8 mouse cellular contexts compared by ENCODE assay signal in genomic region chr7:44495992-44496770, GRCm38 (mm10). TPM values are rescaled to one million over a fixed set of nuclear protein-coding genes. Genes with fewer than 3 reads are reported as not detected.
DNase-seq lines count a peak whose midpoint lies in the region; ATAC-seq and TF ChIP-seq lines count a peak whose summit lies in the region.

Gene Emc10, minus strand, starts transcription at chr7:44496529.
Gene Fam71e1, plus strand, starts transcription at chr7:44496581.

- H3K36me3 ChIP-seq in hindbrain, embryonic 10.5 days = peaks cover 42% of the 10 kb centered on the region
- 0 out of 2 replicates have a peak, but pooled peaks cover 1% of the 10 kb centered on the region for H3K36me3 ChIP-seq in lung, postnatal 0 days (ENCODE audit: insufficient read depth, low read length)

- peak; percentile 98 for DNase-seq in MN1 (ENCODE audit: low spot score)
- peak; percentile 100 for DNase-seq in cerebellum, adult 9-10 months
- DNase-seq in hindbrain, embryonic 10.5 days (ENCODE audit: low spot score) = peak; percentile 99
- DNase-seq in layer of hippocampus, adult 9-11 months = peak; percentile 99
- peak; percentile 98 for DNase-seq in lung, postnatal 0 days (ENCODE audit: low spot score)
- peak; percentile 98 for DNase-seq in ovary, postnatal 14 days (ENCODE audit: low spot score)
- peak; percentile 99 for DNase-seq in thymus, postnatal 14 days

- TF ChIP-seq EP300 in lung, postnatal 0 days (IDR thresholded peaks at IDR 0.05) = no peak

- peaks cover 19% of the 10 kb centered on the region for H3K27me3 ChIP-seq in hindbrain, embryonic 10.5 days (ENCODE audit: insufficient read depth, poor library complexity, severe bottlenecking)
- no peaks in the 10 kb centered on the region for H3K27me3 ChIP-seq in lung, postnatal 0 days (replicated peaks; ENCODE audit: insufficient read depth, low read length)

- under 1% methylated on average over 58 of the region's 58 CpGs for WGBS in hindbrain, embryonic 10.5 days
- 3% methylated on average over 47 of the region's 58 CpGs for WGBS in lung, postnatal 0 days

- peak within 1 kb of the TSS; percentile 86 for H3K4me2 ChIP-seq in lung, postnatal 0 days (replicated peaks; ENCODE audit: low read depth, low read length)

- peaks cover 29% of the 10 kb centered on the region for H3K4me1 ChIP-seq in hindbrain, embryonic 10.5 days (replicated peaks)
- peaks cover 10% of the 10 kb centered on the region; the same call in 1 of the 2 replicates for H3K4me1 ChIP-seq in lung, postnatal 0 days (ENCODE audit: insufficient read depth, low read depth, low read length)

- peak within 1 kb of the TSS; percentile 99 for H3K27ac ChIP-seq in hindbrain, embryonic 10.5 days
- peak within 1 kb of the TSS; percentile 88 for H3K27ac ChIP-seq in lung, postnatal 0 days (ENCODE audit: low read length)

- TF ChIP-seq CTCF in lung, postnatal 0 days (IDR thresholded peaks at IDR 0.05) = peak; percentile 35

- peak within 1 kb of the TSS; percentile 77 for H3K9ac ChIP-seq in lung, postnatal 0 days (replicated peaks; ENCODE audit: low read depth)

- no peaks in the 10 kb centered on the region for H3K9me3 ChIP-seq in hindbrain, embryonic 10.5 days
- H3K9me3 ChIP-seq in lung, postnatal 0 days (ENCODE audit: low read length) = no peaks in the 10 kb centered on the region

- H3K4me3 ChIP-seq in hindbrain, embryonic 10.5 days = peak within 1 kb of the TSS; percentile 89
- H3K4me3 ChIP-seq in lung, postnatal 0 days (ENCODE audit: low read depth, low read length) = peak within 1 kb of the TSS; percentile 76

- peak; percentile 92 for ATAC-seq in frontal cortex, adult (ENCODE audit: low TSS enrichment)
- ATAC-seq in lung, postnatal 0 days = peak; percentile 96

RNA-seq across cellular contexts. Expression of gene Emc10, which starts in this region (rescaled TPM):
- 102 and 122 TPM in 2 replicates for polyA plus RNA-seq in hindbrain, embryonic 10.5 days (2016; fragmentation: Nextera tagmentation; extraction: Ambion mirVana)
- 59.3 and 69.2 TPM in 2 replicates for polyA plus RNA-seq in lung, postnatal 0 days (2015; fragmentation: Nextera tagmentation; extraction: Ambion mirVana)

RNA-seq across cellular contexts. Expression of gene Fam71e1, which starts in this region (rescaled TPM):
- 17.1 and 20.5 TPM in 2 replicates for polyA plus RNA-seq in hindbrain, embryonic 10.5 days (2016; fragmentation: Nextera tagmentation; extraction: Ambion mirVana)
- polyA plus RNA-seq in lung, postnatal 0 days (2015; fragmentation: Nextera tagmentation; extraction: Ambion mirVana) = 11.4 and 12.0 TPM in 2 replicates

Comparison
In these comparisons a context has a peak if more than half of its experiments do, and no peak if none do; other contexts are left out.
1. Peak in every context shown above with its lines: DNase-seq, ATAC-seq, H3K4me3 ChIP-seq and H3K27ac ChIP-seq.